Mouse (Mus musculus): ENCODE measurements at regions not wholly inside any gene's neighbourhood (a gene's known extent, or its start where the extent isn't known, plus 50 kb on each side); places are given as distances from the start of the nearest gene placed in this dataset.

DNA sequence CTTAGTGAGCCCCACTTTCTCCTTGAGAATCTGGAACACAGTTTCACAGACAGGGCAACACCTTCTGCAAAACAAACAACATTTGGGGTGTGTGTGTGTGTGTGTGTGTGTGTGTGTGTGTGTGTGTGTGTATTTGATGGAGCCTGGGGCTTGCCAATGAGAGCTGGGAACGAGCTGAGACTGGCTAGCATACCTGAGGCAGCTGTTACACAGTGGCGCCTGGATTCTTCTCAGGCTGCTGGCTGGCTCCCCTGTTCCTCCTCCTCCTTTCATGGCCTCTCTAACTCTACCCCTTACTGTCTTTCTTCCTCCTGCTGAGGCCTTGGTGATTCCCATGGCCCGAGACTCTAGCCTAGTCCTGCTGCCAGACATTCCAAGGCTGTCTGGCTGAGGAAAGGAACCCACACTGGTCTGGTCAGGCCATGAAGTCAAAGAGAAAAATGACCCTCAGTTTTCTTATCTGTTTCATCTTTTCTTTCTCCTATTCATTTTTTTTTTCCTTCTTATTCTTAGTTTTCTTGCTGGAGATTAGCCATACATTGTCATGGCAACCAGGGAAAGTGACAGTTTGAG is 79.6 kb upstream of the Sem1 start:
- DNase-seq (ENCODE audit: low spot score) = no peak

DNA sequence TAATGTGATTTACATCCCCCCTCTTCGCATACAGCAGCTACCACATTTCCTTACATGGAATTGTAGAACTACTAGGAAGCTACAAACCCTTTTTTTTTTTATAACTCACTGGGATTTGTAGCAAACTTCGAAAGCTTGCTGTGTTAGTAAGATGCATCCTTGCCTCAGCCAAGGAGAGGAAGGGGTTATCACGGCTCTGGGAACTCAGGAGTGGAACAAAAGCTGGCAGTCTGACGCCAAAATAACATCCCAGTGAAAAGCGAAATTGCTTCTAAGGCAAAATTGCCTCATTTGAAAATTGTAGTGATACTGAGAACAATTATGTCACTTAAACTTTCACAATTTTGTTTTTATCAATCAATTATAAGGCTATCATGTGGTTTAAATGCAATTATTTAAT is 81.6 kb upstream of the Sem1 start:
- DNase-seq (ENCODE audit: low spot score) = no peak

DNA sequence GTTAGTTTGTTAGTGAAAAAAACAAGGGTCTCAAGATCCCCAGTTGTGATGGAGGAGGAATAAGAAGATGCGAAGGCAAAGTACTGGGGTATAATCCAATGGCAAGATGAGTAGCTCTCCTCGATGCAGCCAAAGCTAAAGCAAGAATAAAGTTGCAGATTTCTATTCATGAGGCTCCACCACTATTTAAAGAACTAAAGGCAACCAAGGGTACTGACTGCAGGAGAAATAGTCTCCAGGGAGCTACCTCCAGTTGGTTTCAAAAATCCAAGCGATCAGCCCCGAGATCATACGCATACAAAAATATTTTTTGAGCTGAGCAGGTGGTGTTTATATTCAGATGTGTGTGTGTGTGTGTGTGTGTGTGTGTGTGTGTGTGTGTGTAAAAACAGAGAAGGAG is 88.3 kb upstream of the Sem1 start:
- DNase-seq (ENCODE audit: low spot score) = no peak

GRCm38 (mm10) chr6:6689241-6689640 is 110.8 kb upstream of the Sem1 start:
- no peak for DNase-seq (ENCODE audit: low spot score)

- DNase-seq (ENCODE audit: low spot score) = no peak
Observed at GRCm38 (mm10) chr6:6690188-6690587, 111.7 kb upstream of the Sem1 start.

DNA sequence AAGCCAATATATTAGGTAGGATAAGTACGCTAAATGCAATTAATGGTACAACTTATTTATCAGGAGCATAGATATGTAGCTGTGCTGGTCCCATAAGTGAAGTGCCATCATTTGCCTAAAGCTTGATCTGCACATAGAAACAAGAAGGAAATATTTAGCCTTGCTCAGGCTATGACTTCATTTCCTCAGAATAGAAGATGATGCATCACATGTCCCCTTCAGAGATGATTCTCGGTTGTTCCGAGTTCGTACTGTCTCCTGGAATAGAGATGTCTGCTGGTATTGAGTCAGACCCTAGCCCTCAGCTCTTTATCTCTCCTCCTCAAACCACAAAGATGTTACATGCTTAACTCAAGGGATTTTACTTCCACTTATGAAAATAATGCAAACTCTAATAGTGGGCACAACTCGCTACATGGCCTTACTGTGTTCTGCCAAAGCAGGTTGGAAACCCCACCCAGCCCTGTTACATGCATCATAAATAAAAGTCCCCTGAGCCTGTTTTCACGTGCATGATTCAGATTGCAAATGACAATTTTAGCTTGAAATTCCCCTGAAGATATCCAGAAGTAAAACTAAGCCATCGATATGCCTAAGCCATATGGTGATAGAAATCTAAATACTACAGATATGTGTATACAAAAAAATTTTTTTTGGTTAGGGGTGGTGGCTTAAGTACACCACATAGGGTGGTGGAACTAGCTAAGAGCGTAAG is 113.8 kb upstream of the Sem1 start:
- no peak for DNase-seq (ENCODE audit: low spot score)

- no peak for DNase-seq (ENCODE audit: low spot score)
Observed at GRCm38 (mm10) chr6:6695742-6696430, 117.4 kb upstream of the Sem1 start.

DNA sequence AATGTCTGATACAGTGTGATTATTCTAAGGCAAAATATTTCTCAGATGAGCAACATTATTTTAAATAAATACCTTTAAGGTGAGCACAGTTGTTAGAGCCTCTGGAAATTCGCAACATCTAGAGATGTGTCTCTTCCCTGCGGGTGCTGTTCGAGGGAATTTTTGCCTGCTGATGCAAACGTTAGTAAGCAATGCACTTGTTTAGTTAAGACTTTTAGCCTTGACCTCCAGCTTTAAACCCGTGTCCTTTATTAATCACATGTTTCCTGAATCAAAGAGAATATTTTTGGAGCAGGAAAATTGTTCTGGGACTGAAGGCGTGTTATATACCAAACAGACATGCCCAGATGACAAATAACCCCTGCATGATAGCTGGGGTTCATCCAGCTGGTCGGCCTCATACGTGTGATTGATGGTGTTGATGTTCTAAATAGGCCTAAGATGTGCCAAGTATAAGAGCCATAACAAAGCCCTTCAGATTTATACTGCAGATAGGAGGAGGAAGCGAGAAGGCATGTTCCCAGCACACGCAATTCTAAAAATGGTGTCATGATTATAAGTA is 119.0 kb upstream of the Sem1 start:
- peak; percentile 17 for DNase-seq (ENCODE audit: low spot score)

DNA sequence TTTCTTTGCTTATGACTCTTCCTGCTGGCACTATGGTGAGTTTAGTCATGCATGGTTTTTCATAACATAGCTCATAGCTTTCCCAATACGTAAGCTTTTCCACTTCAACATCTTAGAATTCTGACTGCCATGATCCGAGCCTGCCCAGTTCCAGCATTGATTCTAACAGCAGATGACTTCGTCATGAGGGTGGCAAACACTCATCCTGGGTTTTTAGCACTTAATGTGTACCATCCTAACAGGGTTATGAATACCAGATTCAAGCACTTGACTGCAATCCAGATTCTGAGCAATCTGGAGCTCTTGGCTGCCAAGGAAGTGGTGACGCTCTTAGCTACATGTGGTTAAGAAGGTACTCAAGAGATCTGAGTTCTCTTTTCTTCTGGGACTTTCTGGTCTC is 128.3 kb upstream of the Sem1 start:
- no peak for DNase-seq (ENCODE audit: low spot score)

- no peak for DNase-seq (ENCODE audit: low spot score)
Observed at GRCm38 (mm10) chr6:6709057-6709456, 130.6 kb upstream of the Sem1 start.

DNA sequence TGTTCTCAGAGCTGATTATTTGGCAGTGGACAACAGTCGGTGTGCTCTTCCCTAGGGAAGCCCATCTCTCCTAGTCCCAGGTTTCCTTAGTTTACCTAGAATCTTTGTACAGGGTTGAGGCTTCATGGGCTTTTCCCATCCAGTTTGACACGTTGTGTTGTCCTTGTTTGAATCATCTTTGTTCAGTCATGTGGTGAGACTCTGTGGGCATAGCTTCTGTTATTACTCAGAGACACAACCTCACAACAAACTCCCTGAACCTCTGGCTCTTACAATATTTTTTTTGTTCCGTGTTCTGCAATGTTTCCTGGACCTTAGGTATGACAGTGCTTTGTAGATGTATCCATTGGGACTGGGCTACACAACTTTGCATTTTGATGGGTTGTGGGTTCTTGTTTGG is 132.9 kb upstream of the Dlx6 start:
- no peak for DNase-seq (ENCODE audit: low spot score)

DNA sequence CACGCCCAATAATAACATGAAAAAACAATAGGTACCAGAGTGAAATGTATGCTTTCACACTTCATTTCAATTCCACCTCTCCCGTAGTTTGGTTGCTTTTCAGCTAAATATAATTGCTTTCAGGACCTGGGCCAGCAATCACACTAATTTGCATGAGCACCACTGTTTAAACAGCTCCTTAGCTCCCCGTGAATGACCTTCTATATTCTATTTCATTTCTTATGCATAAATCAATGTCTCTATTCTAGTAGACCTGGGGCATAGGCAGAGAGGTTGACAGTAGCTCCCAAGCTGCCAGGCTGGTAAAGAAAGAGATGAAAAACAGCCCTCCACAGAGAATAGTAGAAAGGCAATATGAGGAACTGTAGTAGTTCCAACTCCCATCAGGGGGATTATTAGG is 117.7 kb upstream of the Dlx6 start:
- DNase-seq (ENCODE audit: low spot score) = no peak

GRCm38 (mm10) chr6:6779157-6779556 is 84.0 kb upstream of the Dlx6 start:
- DNase-seq (ENCODE audit: low spot score) = no peak

GRCm38 (mm10) chr6:6781556-6781955 is 81.6 kb upstream of the Dlx6 start:
- DNase-seq (ENCODE audit: low spot score) = no peak

- DNase-seq (ENCODE audit: low spot score) = no peak
Observed at GRCm38 (mm10) chr6:6785939-6786490, 77.1 kb upstream of the Dlx6 start.

- no peak for DNase-seq (ENCODE audit: low spot score)
Observed at GRCm38 (mm10) chr6:6787490-6787889, 75.6 kb upstream of the Dlx6 start.

- DNase-seq (ENCODE audit: low spot score) = no peak
Observed at GRCm38 (mm10) chr6:6794320-6795018, 68.7 kb upstream of the Dlx6 start.

DNA sequence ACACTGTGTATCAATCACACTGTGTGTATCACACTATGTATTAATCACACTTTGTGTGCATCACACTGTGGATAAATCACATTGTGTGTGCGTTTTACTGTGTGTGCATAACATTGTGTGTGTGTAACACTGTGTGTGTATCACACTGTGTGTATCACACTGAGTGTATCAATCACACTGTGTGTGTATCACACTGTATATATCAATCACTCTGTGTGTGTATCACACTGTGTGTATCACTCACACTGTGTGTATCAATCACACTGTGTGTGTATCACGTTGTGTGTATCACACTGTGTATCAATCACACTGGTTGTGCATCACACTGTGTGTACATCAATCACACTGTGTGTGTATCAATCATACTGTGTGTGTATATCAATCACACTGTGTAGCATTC is 62.8 kb upstream of the Dlx6 start:
- DNase-seq (ENCODE audit: low spot score) = no peak

GRCm38 (mm10) chr6:6801563-6802259 is 61.4 kb upstream of the Dlx6 start:
- DNase-seq (ENCODE audit: low spot score) = no peak

Measured in MN1 (cell line).